Mouse (Mus musculus) lung, postnatal 0 days (tissue): ENCODE data around the gene Fanci. TPM values are rescaled to one million over a fixed set of nuclear protein-coding genes. Genes with fewer than 3 reads are reported as not detected.

Experiments used
- ATAC-seq: fragments of 200-750 bp; cut with Nextera tagmentation; 2 replicates; pipeline ENCODE4 v1.8.0; 2017; ENCODE audit warnings: moderate library complexity
- DNase-seq: peaks from one replicate; pipeline ENCODE4 v3.0.0-alpha.2; 2016; ENCODE audit warnings: low spot score
- H3K27ac ChIP-seq: fragments of 300-500 bp; sonication (generic); 2 replicates; pipeline ENCODE4 v1.5.1; 2014; ENCODE audit warnings: antibody characterized with exemption, mild to moderate bottlenecking, low read length, mixed read lengths
- H3K27me3 ChIP-seq: fragments of 300-500 bp; sonication (generic); replicated peaks from 2 replicates; pipeline ENCODE4 v1.6.1; 2014; ENCODE audit warnings: low read length, mixed read lengths; ENCODE audit not compliant: insufficient read depth
- H3K36me3 ChIP-seq: fragments of 300-500 bp; sonication (generic); 2 replicates; pipeline ENCODE4 v1.6.1; 2014; ENCODE audit warnings: low read length, mixed read lengths; ENCODE audit not compliant: insufficient read depth
- H3K4me1 ChIP-seq: fragments of 300-500 bp; sonication (generic); 2 replicates; pipeline ENCODE4 v1.6.1; 2014; ENCODE audit warnings: antibody characterized with exemption, low read depth, low read length, mixed read lengths; ENCODE audit not compliant: insufficient read depth
- H3K4me2 ChIP-seq: fragments of 300-500 bp; sonication (generic); replicated peaks from 2 replicates; pipeline ENCODE4 v1.6.1; 2014; ENCODE audit warnings: low read depth, mild to moderate bottlenecking, low read length, moderate library complexity, mixed read lengths
- H3K4me3 ChIP-seq: fragments of 300-500 bp; sonication (generic); 2 replicates; pipeline ENCODE4 v1.5.1; 2014; ENCODE audit warnings: low read depth, low read length
- H3K9ac ChIP-seq: fragments of 300-500 bp; sonication (generic); replicated peaks from 2 replicates; pipeline ENCODE4 v1.6.1; 2014; ENCODE audit warnings: low read depth, mild to moderate bottlenecking
- H3K9me3 ChIP-seq: fragments of 300-500 bp; sonication (generic); 2 replicates; pipeline ENCODE4 v1.6.1; 2016; ENCODE audit warnings: low read length, mixed read lengths
- CTCF ChIP-seq: IDR thresholded peaks from 2 replicates; pipeline ENCODE4 v1.5.1; 2016; ENCODE audit warnings: antibody characterized with exemption, mild to moderate bottlenecking
- EP300 ChIP-seq: IDR thresholded peaks from 2 replicates; pipeline ENCODE4 v1.6.1; 2016; ENCODE audit warnings: antibody characterized with exemption, mild to moderate bottlenecking, control low read depth
- WGBS: fragments of 180-500 bp; shearing (Covaris S2); extraction: QIAGEN DNeasy Blood & Tissue Kit; methylation state at CpG from one replicate; pipeline ENCODE4 v1.1.7; 2014; 5-methylcytosine and 5-hydroxymethylcytosine counted together
- polyA plus RNA-seq: library from polyadenylated mRNA; unstranded; fragments of >200 nt; fragmentation: Nextera tagmentation; extraction: Ambion mirVana; gene quantifications from 2 replicates; pipeline ENCODE4 v1.2.1, GENCODE M21; 2015

Gene Fanci
- polyA plus RNA-seq, 1 experiment from 2014 or later, result 0.50 TPM

DNA sequence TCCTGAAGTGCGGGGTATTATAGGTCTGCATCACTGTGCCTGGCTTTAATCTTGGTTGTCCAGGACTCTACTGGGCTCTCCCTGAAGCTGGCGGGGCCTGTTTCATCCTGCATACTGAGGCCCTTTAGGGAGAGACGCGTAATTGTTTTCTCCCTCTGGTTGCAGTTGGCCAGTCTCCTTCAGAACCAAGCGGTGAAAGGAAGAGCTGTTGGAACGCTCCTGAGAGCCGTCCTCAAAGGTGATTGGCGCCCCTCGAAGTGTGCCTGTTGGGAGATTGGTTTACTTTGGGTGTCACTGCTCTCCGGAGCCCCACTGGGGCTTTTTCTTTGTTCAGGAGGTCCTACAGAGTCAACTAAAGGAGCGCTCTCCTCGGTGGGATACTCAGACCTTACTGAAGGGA is 7.2 kb downstream of the Fanci start:
- no peak overlapping the region for H3K4me2 ChIP-seq
- no peaks in the 10 kb centered on the region for H3K4me1 ChIP-seq
- no peaks in the 10 kb centered on the region for H3K36me3 ChIP-seq
- no peak for TF ChIP-seq CTCF
- TF ChIP-seq EP300, result no peak
- no peaks in the 10 kb centered on the region for H3K27me3 ChIP-seq
- no peak overlapping the region for H3K4me3 ChIP-seq
- H3K27ac ChIP-seq, result no peak overlapping the region
- H3K9ac ChIP-seq, result no peak overlapping the region
- no peak for ATAC-seq
- no peak for DNase-seq
- H3K9me3 ChIP-seq, result no peaks in the 10 kb centered on the region
- WGBS, result 61% methylated on average over 12 of the region's 12 CpGs

DNA sequence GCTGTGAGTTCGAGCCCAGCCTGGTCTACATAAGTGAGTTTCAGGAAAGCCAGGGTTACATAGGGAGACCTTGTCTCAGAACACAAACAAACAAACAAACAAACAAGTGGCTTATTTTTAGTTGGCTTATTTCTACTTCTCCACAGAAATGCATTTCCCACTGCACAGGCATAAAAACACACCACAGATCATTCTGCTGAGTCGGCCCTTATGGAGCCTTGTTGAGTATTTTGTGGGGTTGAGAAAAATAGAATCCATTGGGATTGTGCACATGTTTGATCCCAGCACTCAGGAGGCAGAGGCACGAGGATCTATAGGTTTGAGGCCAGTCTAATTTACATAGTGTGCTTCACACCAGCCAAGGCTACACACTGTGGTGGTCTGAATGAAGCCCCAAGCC is 8.6 kb downstream of the Fanci start:
- no peak overlapping the region for H3K4me2 ChIP-seq
- H3K9me3 ChIP-seq, result no peaks in the 10 kb centered on the region
- 81% methylated on average over 3 of the region's 3 CpGs for whole genome bisulfite sequencing
- H3K4me3 ChIP-seq, result no peak overlapping the region
- no peaks in the 10 kb centered on the region for H3K27me3 ChIP-seq
- no peaks in the 10 kb centered on the region for H3K36me3 ChIP-seq
- H3K4me1 ChIP-seq, result no peaks in the 10 kb centered on the region
- TF ChIP-seq EP300, result no peak
- no peak for TF ChIP-seq CTCF
- ATAC-seq (no peak), DNase-seq (no peak)
- H3K9ac ChIP-seq, result no peak overlapping the region
- no peak overlapping the region for H3K27ac ChIP-seq

DNA sequence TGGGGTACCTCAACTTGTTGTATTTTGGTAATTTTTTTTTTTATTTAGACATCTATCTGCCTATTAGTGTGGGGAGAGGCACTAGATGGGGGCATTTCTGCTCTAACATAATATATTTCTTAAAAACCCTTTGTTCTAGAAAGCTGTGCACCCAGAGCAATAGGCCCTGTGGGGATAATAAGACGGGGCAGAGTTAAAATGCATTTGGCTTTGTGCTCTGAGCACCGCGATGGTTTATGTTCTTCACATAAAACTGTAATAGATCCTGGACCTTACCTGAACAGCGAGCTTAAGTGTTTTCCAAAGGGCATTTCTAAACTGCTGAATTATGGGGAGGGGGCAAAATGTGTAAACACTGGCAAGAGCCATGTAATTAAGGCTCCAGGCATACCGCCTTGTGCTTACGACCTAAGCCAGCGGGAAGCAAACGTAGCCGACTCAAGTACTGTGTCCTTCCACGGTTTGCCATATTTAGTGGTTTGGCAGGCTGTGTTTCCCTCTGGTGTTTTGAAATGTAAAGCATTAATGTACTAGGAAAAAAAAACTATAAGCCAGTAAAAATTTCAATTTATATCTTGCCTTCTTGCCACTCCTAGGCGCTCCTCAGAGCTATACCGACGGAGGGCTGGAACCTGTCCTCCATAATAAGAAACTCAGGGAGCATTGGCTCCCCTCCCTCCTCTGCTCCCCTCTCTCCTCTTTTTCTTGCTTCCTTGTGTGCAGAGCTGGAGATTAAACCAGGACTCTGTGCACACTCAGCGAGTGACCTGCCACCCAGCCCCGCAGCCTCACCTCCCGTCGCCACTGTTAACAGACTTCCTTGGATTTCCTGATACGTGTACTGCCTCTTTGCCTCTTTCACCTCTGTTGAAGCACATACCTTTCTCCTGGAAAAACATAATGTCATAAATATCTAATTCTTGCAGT is 23.0 kb downstream of the Fanci start:
- TF ChIP-seq CTCF (no peak), EP300 (no peak)
- H3K9ac ChIP-seq, result no peak overlapping the region
- H3K9me3 ChIP-seq, result no peaks in the 10 kb centered on the region
- H3K4me1 ChIP-seq, result no peaks in the 10 kb centered on the region
- H3K27ac ChIP-seq, result no peak overlapping the region
- ATAC-seq (no peak), DNase-seq (no peak)
- no peak overlapping the region for H3K4me2 ChIP-seq
- H3K4me3 ChIP-seq, result no peak overlapping the region
- 83% methylated on average over 18 of the region's 18 CpGs for WGBS
- no peaks in the 10 kb centered on the region for H3K36me3 ChIP-seq
- no peaks in the 10 kb centered on the region for H3K27me3 ChIP-seq

DNA sequence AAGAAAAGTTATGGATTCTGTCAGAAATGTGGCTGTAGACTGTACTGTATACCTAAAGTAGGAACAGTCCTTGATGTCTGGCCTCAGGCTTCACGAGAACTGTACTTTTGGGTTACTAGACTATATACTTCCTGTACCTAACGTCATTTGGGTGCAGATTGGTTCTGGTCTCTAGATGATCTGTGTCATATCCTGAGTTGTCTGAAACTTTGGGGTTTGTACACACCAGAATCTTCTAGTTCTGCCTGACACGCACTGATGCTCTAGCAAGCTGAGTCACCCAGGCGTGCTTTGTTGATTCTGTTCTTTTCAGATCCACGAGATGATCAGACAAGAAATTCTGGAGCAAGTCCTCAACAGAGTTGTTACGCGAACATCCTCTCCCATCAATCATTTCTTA is 28.2 kb downstream of the Fanci start:
- no peaks in the 10 kb centered on the region for H3K4me1 ChIP-seq
- TF ChIP-seq CTCF, result no peak

DNA sequence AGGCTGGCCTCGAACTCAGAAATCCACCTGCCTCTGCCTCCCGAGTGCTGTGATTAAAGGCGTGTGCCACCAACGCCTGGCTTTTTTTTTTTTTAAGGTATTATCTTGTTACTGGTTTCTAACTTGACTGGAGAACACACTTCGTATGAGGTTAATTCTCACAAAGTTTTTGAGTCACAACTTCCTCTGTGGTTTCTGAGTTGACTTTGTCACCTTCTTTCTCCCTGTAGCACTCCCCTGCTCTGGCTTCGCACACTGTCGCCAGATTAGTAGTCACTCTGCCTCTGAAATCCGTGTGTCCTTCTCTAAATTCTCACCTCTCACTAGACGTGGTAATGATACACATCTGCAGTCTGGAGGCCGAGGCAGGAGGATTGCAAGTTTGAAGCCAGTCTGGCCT is 31.1 kb downstream of the Fanci start:
- Histone ChIP-seq H3K36me3 (no peaks in the 10 kb centered on the region), H3K4me1 (no peaks in the 10 kb centered on the region), H3K9me3 (no peaks in the 10 kb centered on the region), H3K27me3 (no peaks in the 10 kb centered on the region), H3K27ac (no peak overlapping the region), H3K4me2 (no peak overlapping the region), H3K4me3 (no peak overlapping the region), H3K9ac (no peak overlapping the region)
- no peak for TF ChIP-seq CTCF
- ATAC-seq, result no peak
- DNase-seq, result no peak
- WGBS, result 88% methylated on average over 10 of the region's 10 CpGs

More for the DNA sequence above, 28.2 kb downstream of the Fanci start:
- Histone ChIP-seq H3K9ac (no peak overlapping the region), H3K4me2 (no peak overlapping the region), H3K27ac (no peak overlapping the region), H3K36me3 (no peaks in the 10 kb centered on the region), H3K4me3 (no peak overlapping the region), H3K27me3 (no peaks in the 10 kb centered on the region), H3K9me3 (no peaks in the 10 kb centered on the region)
- ATAC-seq (no peak), DNase-seq (no peak)
- WGBS, result 82% methylated on average over 7 of the region's 7 CpGs

DNA sequence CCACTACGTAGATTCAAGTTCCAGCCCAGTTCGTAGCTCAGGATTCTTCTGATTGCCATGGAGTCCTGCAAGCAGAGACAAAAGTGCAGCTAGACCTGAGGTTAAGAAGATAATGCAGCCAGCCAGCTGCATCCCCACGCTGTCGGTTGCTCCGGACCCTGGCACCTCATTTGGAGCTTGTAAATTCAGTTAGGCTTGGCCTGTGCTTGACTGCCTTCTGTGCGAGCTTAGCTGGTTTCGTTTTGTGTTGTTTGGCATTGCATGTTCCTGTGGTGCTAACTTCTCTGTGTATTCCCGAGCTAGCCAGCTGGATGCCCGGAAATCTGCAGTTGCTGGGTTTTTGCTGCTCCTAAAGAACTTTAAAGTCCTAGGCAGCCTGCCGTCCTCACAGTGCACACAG is 34.1 kb downstream of the Fanci start:
- 78% methylated on average over 10 of the region's 10 CpGs for WGBS
- H3K4me2 ChIP-seq, result no peak overlapping the region

More for the DNA sequence above, 34.1 kb downstream of the Fanci start:
- Histone ChIP-seq H3K27me3 (no peaks in the 10 kb centered on the region), H3K9me3 (no peaks in the 10 kb centered on the region), H3K27ac (no peak overlapping the region), H3K36me3 (no peaks in the 10 kb centered on the region), H3K4me1 (no peaks in the 10 kb centered on the region), H3K4me3 (no peak overlapping the region), H3K9ac (no peak overlapping the region)
- TF ChIP-seq CTCF, result no peak
- DNase-seq, result no peak
- ATAC-seq, result no peak
